Comparison of ENCODE assay signal across 8 mouse cellular contexts in genomic region chr3:94581793-94582455, GRCm38 (mm10). TPM values are rescaled to one million over a fixed set of nuclear protein-coding genes. Genes with fewer than 3 reads are reported as not detected.
DNase-seq lines count a peak whose midpoint lies in the region; ATAC-seq and TF ChIP-seq lines count a peak whose summit lies in the region.

No protein-coding gene starts in this region.

- no peaks in the 10 kb centered on the region for H3K27me3 ChIP-seq in kidney, embryonic 14.5 days (ENCODE audit: control insufficient read depth, insufficient read depth, low read length)
- no peaks in the 10 kb centered on the region for H3K27me3 ChIP-seq in limb, embryonic 11.5 days (ENCODE audit: control insufficient read depth, insufficient read depth, low read length)
- H3K27me3 ChIP-seq in neural tube, embryonic 14.5 days (ENCODE audit: control insufficient read depth, insufficient read depth, low read length), result no peaks in the 10 kb centered on the region

- peak overlapping the region; percentile 90 for H3K4me3 ChIP-seq in kidney, embryonic 14.5 days (ENCODE audit: low read length)
- peak overlapping the region; percentile 85 to 94 for H3K4me3 ChIP-seq in ES-E14 (ENCODE audit: insufficient read depth in 1 of 2, low read depth in 1 of 2, low read length in 2 of 2, poor library complexity in 1 of 2, severe bottlenecking in 1 of 2)
- peak overlapping the region; percentile 77 for H3K4me3 ChIP-seq in embryonic fibroblast, embryonic 13.5 days (ENCODE audit: insufficient read depth, low read length)
- peak overlapping the region; percentile 88 for H3K4me3 ChIP-seq in limb, embryonic 11.5 days (ENCODE audit: low read depth, low read length)
- H3K4me3 ChIP-seq in neural tube, embryonic 14.5 days (ENCODE audit: low read depth, low read length), result peak overlapping the region; percentile 79

- peak overlapping the region; percentile 82 for H3K4me2 ChIP-seq in kidney, embryonic 14.5 days (replicated peaks; ENCODE audit: low read depth, low read length)
- H3K4me2 ChIP-seq in limb, embryonic 11.5 days (ENCODE audit: low read depth, severe bottlenecking), result peak overlapping the region; percentile 81
- H3K4me2 ChIP-seq in neural tube, embryonic 14.5 days (ENCODE audit: low read depth, low read length), result peak overlapping the region; percentile 88

- no peak for DNase-seq in kidney, adult 18-20 months
- no peak for DNase-seq in ES-E14 (ENCODE audit: low read depth, low spot score)
- no peak for DNase-seq in limb, embryonic 11.5 days (ENCODE audit: low spot score)
- no peak for DNase-seq in cerebellum, adult 9-10 months
- DNase-seq in Muller cell, postnatal 12 days (ENCODE audit: inconsistent ontology term), result no peak

- H3K4me1 ChIP-seq in kidney, embryonic 14.5 days (ENCODE audit: control insufficient read depth, insufficient read depth, low read length), result peaks cover 10% of the 10 kb centered on the region; the same call in 1 of the 2 replicates
- H3K4me1 ChIP-seq in ES-E14 (ENCODE audit: control insufficient read depth in 2 of 2, insufficient read depth in 2 of 2, low read length in 2 of 2, poor library complexity in 1 of 2), result peaks cover 1 to 3% of the 10 kb centered on the region in 2 experiments; a peak in 2 of 4 replicates
- peaks cover 2% of the 10 kb centered on the region; the same call in 1 of the 2 replicates for H3K4me1 ChIP-seq in embryonic fibroblast, embryonic 13.5 days (ENCODE audit: control insufficient read depth, insufficient read depth, low read length)
- H3K4me1 ChIP-seq in limb, embryonic 11.5 days (ENCODE audit: control insufficient read depth, insufficient read depth, low read length), result no peaks in the 10 kb centered on the region
- peaks cover 30% of the 10 kb centered on the region for H3K4me1 ChIP-seq in neural tube, embryonic 14.5 days (ENCODE audit: control insufficient read depth, insufficient read depth, low read length)

- peak overlapping the region; percentile 60; the same call in 1 of the 2 replicates for H3K27ac ChIP-seq in kidney, embryonic 14.5 days (ENCODE audit: low read depth, low read length)
- H3K27ac ChIP-seq in ES-E14 (ENCODE audit: insufficient read depth, low read depth, low read length, poor library complexity, severe bottlenecking), result 0 out of 2 replicates have a peak overlapping the region, but pooled peaks have one; percentile 11
- H3K27ac ChIP-seq in embryonic fibroblast, embryonic 13.5 days (ENCODE audit: insufficient read depth, low read length), result peak overlapping the region; percentile 6; the same call in 1 of the 2 replicates
- H3K27ac ChIP-seq in limb, embryonic 11.5 days (replicated peaks; ENCODE audit: low read depth, low read length), result peak overlapping the region; percentile 47; the same call in 1 of the 2 replicates
- H3K27ac ChIP-seq in neural tube, embryonic 14.5 days (ENCODE audit: low read depth, low read length), result peak overlapping the region; percentile 90

- no peaks in the 10 kb centered on the region for H3K9me3 ChIP-seq in kidney, embryonic 14.5 days (ENCODE audit: control insufficient read depth, low read length)
- no peaks in the 10 kb centered on the region for H3K9me3 ChIP-seq in ES-E14 (ENCODE audit: control insufficient read depth, insufficient read depth, low read depth, low read length)
- no peaks in the 10 kb centered on the region for H3K9me3 ChIP-seq in limb, embryonic 11.5 days (ENCODE audit: control insufficient read depth, low read length)
- H3K9me3 ChIP-seq in neural tube, embryonic 14.5 days (ENCODE audit: control insufficient read depth, low read length), result no peaks in the 10 kb centered on the region

- TF ChIP-seq CTCF in embryonic fibroblast, embryonic 13.5 days (IDR thresholded peaks at IDR 0.05; ENCODE audit: borderline replicate concordance, insufficient read depth, low read length), result no peak

- peak; percentile 80 for ATAC-seq in kidney, embryonic 14.5 days (ENCODE audit: low FRiP score, low TSS enrichment)
- ATAC-seq in limb, embryonic 11.5 days (ENCODE audit: insufficient number of reproducible peaks, low FRiP score, low TSS enrichment, low read depth), result peak; percentile 84
- peak; percentile 83 for ATAC-seq in neural tube, embryonic 14.5 days (ENCODE audit: low read depth)

- in situ Hi-C loops in ES-E14 (cut with MboI; ENCODE audit: low sequenced_read_pairs in 2 of 2, unreplicated experiment in 2 of 2), result no loop called here

- WGBS in kidney, embryonic 14.5 days, result 1% methylated on average over 37 of the region's 48 CpGs
- under 1% methylated on average over 42 of the region's 48 CpGs for WGBS in limb, embryonic 11.5 days
- 1% methylated on average over 33 of the region's 48 CpGs for whole genome bisulfite sequencing in neural tube, embryonic 14.5 days

- peak; percentile 29 for TF ChIP-seq POLR2A in embryonic fibroblast, embryonic 13.5 days (IDR thresholded peaks at IDR 0.05; ENCODE audit: low read depth, low read length)

- peak overlapping the region; percentile 87 for H3K9ac ChIP-seq in kidney, embryonic 14.5 days (ENCODE audit: low read depth, low read length)
- H3K9ac ChIP-seq in ES-E14 (ENCODE audit: insufficient read depth, low read depth, low read length, poor library complexity, severe bottlenecking), result peak overlapping the region; percentile 87
- H3K9ac ChIP-seq in limb, embryonic 11.5 days (ENCODE audit: low read length), result peak overlapping the region; percentile 92
- peak overlapping the region; percentile 86 for H3K9ac ChIP-seq in neural tube, embryonic 14.5 days (replicated peaks; ENCODE audit: low read depth, low read length)

- H3K36me3 ChIP-seq in kidney, embryonic 14.5 days (ENCODE audit: control insufficient read depth, insufficient read depth, low read length), result no peaks in the 10 kb centered on the region
- no peaks in the 10 kb centered on the region for H3K36me3 ChIP-seq in ES-E14 (ENCODE audit: control insufficient read depth, insufficient read depth, low read length, poor library complexity, severe bottlenecking)
- H3K36me3 ChIP-seq in limb, embryonic 11.5 days (ENCODE audit: control insufficient read depth, insufficient read depth, low read length), result no peaks in the 10 kb centered on the region
- H3K36me3 ChIP-seq in neural tube, embryonic 14.5 days (ENCODE audit: control insufficient read depth, insufficient read depth, low read length), result no peaks in the 10 kb centered on the region

TF ChIP-seq in ES-E14, 5 proteins besides CTCF, POLR2A, EP300 and RAD21:
- TF ChIP-seq ZC3H11A (IDR thresholded peaks at IDR 0.05; ENCODE audit: borderline replicate concordance, low read depth, low read length), result no peak
- TF ChIP-seq MAFK (IDR thresholded peaks at IDR 0.05; ENCODE audit: insufficient read depth, low read depth, low read length), result no peak
- TF ChIP-seq HCFC1 (IDR thresholded peaks at IDR 0.05; ENCODE audit: borderline replicate concordance, insufficient read depth, low read length), result no peak
- no peak for TF ChIP-seq ZNF384 (IDR thresholded peaks at IDR 0.05; ENCODE audit: low read depth, low read length)
- no peak for TF ChIP-seq CHD2 (IDR thresholded peaks at IDR 0.05; ENCODE audit: low read depth, low read length)

RNA-seq across cellular contexts. Expression of gene Snx27, which starts 0.6 kb away (rescaled TPM):
- polyA plus RNA-seq in kidney, embryonic 14.5 days (2014; fragmentation: Nextera tagmentation; extraction: Ambion mirVana), result 31.8 and 38.7 TPM in 2 replicates
- total RNA-seq in ES-E14 (2012; rRNA removed), result 29.1 and 33.1 TPM in 2 replicates
- polyA plus RNA-seq in embryonic fibroblast, embryonic 13.5 days (2011; ENCODE audit: insufficient read length, low read depth, missing spikeins), result 33.2 and 41.1 TPM in 2 replicates
- polyA plus RNA-seq in limb, embryonic 11.5 days (2014; fragmentation: Nextera tagmentation; extraction: Ambion mirVana), result 35.1 and 35.9 TPM in 2 replicates
- 71.8 and 75.8 TPM in 2 replicates for polyA plus RNA-seq in neural tube, embryonic 14.5 days (2014; fragmentation: Nextera tagmentation; extraction: Ambion mirVana)

Comparison
In these comparisons a context has a peak if more than half of its experiments do, and no peak if none do; other contexts are left out.
1. H3K27ac ChIP-seq: peak in every context shown above with its lines; median percentile 90 in neural tube, embryonic 14.5 days; 60 in kidney, embryonic 14.5 days; 47 in limb, embryonic 11.5 days; 11 in ES-E14; 6 in embryonic fibroblast, embryonic 13.5 days.